Mouse (Mus musculus) heart, postnatal 10 days (tissue): Measurements from ENCODE around the gene Dmd. TPM values are rescaled to one million over a fixed set of nuclear protein-coding genes. Genes with fewer than 3 reads are reported as not detected.
A peak's percentile ranks its signal among the peaks of the same experiment; 100 is the strongest.

Experiments used
- DNase-seq, 2 experiments: peaks; one replicate each; pipeline ENCODE4 v3.0.0; 2021
- intact Hi-C: fragments of 180-260 bp; cut with DNase I; formaldehyde crosslinking; loops from one replicate; pipeline ENCODE4 v1.15.1; 2025
- total RNA-seq, 2 experiments: library from RNA; stranded (reverse); gene quantifications; 2 replicates each; pipeline ENCODE4 v1.2.3; 2021

Dmd gene
- total RNA-seq, 2 experiments from 2014 or later: 95.6 to 104 TPM

GRCm38 (mm10) chrX:85008304-85008703 is 2059.6 kb downstream of the Dmd start:
- DNase-seq: no peak
- intact Hi-C loops: loop anchor here (5.0 kb wide), 1 partner anchor 314 kb away; no protein-coding TSS in a partner anchor

GRCm38 (mm10) chrX:85041466-85042058 is 2092.9 kb downstream of the Dmd start:
- DNase-seq: no peak
- intact Hi-C loops: no loop called here

DNA sequence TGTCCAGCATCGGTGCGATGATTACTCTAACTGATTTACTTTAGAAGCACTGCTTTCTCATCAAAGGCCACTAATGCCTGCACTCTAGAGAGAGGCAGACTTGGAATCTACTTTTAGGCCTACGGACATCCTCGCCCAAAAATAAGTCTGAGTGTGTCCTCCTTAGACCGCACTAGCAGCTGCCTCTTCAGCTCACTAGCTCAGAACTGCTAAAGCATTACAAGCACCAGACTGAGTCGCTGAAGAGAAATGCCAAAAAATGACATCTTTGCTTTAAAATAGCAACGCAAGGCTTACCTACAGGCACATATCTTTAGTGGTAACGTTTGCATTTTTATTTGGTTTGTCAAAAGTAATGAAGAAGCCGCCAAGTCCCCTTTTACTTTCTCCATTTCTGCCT is 2098.0 kb downstream of the Dmd start:
- DNase-seq: no peak
- intact Hi-C loops: no loop called here

GRCm38 (mm10) chrX:85048141-85049110 is 2099.8 kb downstream of the Dmd start:
- DNase-seq: peak; percentile 63 to 65
- intact Hi-C loops: no loop called here

DNA sequence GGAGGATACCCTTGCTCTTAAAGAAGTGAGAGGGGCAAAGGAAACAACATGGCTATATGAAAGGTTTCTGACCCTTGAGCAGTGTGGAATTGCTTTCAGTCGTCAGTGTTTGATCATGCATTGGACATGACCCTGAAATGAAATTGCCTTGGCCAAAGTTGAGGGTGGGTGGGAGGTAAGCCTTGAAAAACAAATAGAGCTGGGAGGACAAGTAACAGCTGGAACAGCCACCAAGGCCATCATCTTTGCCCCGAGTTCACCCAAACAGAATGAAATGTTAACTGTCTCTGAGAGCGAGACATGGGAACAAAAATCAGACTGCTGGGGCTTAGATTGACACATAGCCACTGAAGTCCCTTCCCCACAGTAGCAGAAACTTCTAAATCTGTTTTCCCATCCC is 2100.9 kb downstream of the Dmd start:
- intact Hi-C loops: no loop called here
- peak in 1 of 2 experiments; percentile 4 for DNase-seq

DNA sequence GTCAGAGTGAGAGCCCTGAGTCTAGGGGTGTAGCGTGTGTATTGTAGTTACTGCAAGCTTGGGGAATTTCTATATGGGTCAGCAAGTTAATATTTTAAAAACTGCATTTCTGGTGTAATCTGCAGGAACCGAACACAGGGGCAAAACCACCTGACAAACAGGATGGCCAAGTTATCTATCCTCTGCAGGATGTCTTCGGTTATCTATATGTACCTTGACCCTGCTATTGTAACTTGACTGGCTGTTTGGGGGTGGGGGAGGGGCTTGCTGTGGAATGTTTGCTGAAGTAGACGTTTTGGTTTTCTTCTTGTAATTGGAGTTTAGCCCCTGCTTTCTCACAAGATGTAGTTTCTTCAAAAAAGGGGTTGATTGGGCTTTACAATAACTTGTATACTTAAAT is 2124.9 kb downstream of the Dmd start:
- DNase-seq: no peak
- intact Hi-C loops: no loop called here

DNA sequence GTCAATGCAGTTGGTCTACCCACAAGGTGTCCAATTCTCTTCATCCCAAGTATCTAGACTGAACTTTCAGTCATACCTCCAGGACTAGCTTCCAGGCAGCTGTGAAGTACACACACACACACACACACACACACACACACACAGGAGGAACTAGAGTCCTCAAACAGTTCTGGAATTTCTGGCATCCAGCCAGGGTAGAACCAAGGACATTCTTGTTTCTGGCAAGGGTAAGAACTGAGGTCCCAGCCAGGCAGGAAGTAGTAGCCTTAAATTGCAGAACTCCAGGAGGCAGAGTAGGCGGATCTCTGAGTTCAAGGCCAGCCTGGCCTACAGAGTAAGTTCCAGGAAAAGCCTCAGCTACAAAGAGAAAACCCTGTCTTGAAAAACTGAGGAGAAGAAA is 2128.2 kb downstream of the Dmd start:
- intact Hi-C loops: no loop called here

DNA sequence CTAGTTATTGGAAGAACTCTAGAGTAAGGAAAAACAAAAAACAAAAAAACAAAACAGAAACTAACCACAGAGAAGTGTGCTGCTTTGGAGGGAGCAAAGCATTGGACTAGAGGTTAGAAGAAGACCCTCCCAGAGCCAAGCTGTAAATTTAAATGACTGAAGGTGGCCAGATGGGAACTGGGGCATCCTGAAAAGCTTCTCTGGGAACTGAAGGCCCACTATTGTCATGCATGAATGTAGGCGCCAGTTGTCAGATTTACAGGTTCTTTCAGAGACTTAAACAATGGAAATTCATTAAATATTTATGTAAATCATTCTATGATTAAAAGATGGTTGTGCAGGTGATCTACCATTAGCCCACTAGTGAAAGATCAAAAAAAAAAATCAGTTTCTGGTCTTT is 2128.9 kb downstream of the Dmd start:
- no peak for DNase-seq
- intact Hi-C loops: no loop called here

More for the DNA sequence above, 2128.2 kb downstream of the Dmd start:
- peak; percentile 12 to 37 for DNase-seq

DNA sequence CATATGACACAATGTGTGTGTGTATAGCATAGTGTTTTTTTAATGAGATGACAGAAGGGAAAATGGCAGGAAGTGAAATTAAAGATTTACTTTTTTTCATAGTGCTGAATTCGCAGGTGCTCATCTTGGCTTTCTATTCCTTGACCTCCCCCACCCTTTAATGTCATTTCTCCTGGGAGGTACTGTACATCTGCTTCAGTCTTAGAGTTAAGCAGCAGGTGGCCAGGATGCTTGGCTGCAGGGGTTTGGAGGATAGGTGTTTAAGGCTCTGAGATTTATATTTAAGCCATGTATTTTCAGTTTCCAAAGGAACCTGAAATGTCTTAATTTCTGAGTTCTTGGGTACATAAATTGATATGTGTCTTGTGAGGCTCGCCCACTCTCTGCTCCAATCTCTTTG is 2130.5 kb downstream of the Dmd start:
- intact Hi-C loops: no loop called here
- DNase-seq: no peak

DNA sequence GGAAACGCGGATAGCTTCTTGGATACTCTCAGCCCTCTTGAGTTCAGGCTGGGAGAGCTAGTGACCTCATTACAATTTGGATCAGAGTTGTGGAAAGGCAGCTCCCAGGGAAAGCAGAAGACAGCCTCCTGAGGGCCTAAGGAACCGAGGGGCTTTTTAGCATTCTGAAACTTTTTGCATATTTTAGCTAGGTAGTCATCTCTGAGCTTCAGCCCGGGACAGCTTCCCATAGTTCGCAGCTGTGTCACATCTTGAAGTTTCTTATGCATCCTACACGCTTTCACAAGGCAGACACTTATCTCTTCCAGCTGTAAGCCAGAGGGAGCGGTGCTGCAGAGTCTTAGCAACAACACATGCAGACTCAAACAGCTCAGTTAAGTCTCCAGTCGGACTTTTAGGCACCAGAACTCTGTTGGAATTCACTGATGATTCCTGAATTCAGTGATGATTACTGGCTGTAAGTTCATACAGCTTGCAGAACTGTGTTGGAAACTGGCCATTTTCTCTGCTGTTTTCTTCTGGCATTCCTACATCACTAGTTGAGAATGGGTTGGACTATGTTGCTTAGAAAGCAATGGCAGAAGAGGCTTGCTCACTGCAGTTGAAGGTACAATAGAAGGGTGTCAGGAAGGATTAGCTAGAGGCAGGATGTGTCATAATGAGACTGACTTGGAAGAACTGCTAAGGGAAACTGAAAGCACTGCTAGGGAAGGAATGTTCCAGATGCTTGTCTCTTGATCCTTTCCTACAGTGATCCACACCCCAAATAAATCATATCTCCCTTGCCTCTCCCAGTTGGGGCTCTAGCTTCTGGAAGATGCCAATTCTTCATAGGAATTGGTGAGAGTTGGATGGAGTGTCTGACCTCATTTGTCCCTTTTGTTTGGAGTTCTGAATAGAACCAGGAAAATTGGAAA is 2135.8 kb downstream of the Dmd start:
- peak; percentile 48 to 56 for DNase-seq
- intact Hi-C loops: no loop called here

DNA sequence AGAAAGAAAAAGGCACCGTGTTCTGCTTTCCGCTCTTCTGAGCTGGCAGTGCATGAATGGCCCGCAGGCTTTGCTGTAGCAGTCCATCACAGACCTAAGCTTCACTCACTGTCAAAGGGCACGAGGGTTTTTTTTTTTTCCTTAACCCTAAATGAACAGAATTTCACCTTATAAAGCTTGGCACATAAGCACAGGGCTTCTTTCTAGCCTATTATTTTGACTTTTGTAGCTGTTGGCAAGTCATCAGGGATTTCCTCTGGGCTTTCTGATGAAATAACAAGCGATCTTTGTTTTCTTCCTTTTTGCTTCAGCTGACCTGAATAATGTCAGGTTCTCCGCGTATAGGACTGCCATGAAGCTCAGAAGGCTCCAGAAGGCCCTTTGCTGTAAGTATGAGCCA is 2140.8 kb downstream of the Dmd start:
- no peak for DNase-seq
- intact Hi-C loops: no loop called here

DNA sequence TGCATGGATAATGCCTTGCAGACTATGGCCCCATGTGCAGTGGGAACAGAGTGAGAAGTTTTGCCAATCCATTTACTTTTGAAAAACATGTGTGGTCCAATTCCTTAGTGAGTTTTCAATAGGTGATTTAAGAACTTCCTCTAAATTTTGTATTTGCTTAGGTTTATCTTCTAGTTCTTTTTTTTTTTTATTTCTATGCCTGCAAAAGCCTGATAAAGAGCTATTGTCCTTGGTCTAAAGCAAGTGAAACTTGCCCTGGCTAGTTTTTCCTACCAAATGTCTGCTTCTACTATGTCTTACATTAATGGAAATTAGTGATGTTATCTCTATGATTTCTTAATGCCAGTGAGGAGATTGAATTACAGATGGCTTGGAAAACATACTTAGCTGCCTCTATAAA is 2144.7 kb downstream of the Dmd start:
- intact Hi-C loops: no loop called here
- DNase-seq: no peak

GRCm38 (mm10) chrX:85098691-85099090 is 2150.0 kb downstream of the Dmd start:
- intact Hi-C loops: no loop called here
- no peak for DNase-seq

- intact Hi-C loops: no loop called here
- no peak for DNase-seq
These were observed 2163.7 kb downstream of the Dmd start for GRCm38 (mm10) chrX:85112418-85112817.

DNA sequence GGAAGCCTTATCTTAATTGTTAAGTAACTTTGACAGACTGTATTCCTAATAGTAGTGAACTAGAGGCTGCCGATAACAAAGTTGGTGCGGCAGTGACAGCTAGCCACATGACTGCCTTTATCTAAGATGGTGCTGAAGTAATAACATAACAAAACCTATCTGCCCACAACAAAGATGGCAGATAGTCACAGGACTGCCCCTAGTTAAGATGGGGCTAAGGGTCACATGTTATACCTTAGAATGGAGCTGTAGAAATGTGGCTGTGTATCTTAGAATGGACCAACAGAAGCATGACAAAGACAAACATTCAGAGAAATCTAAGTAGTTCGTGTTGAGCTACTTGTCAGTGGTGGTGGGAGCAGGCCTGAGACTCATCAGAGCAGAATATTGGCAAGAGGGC is 2184.0 kb downstream of the Dmd start:
- intact Hi-C loops: no loop called here
- DNase-seq: no peak

GRCm38 (mm10) chrX:85137293-85137692 is 2188.6 kb downstream of the Dmd start:
- no peak for DNase-seq
- intact Hi-C loops: no loop called here

- DNase-seq: no peak
- intact Hi-C loops: loop anchor here (10.0 kb wide), 1 partner anchor 144 kb away; no protein-coding TSS in a partner anchor
These were observed 2222.6 kb downstream of the Dmd start for GRCm38 (mm10) chrX:85171264-85171663.

GRCm38 (mm10) chrX:85187565-85187964 is 2238.9 kb downstream of the Dmd start:
- intact Hi-C loops: no loop called here
- peak; percentile 19 to 25 for DNase-seq

GRCm38 (mm10) chrX:85193856-85194255 is 2245.2 kb downstream of the Dmd start:
- DNase-seq: no peak
- intact Hi-C loops: no loop called here

DNA sequence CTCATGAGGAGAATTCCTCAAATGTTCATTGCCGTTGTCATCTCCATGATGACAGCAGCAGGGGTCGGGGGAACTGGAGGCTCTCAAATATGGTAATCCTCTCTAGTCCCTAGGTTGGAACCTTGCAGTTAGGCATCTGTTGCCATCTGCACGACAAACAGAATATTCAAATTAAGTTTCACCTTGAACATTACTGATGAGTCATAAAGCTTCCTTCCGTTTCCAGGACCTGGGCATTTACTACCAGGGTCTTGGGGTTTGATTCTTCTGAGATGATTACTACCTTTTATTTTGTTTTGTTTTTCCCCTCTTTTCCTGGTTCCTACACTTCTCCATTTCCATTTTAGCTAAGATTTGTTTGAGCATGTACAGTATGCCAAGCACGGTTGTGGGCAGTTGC is 2249.0 kb downstream of the Dmd start:
- intact Hi-C loops: no loop called here
- DNase-seq: no peak

- intact Hi-C loops: no loop called here
- no peak for DNase-seq
These were observed 2250.7 kb downstream of the Dmd start for GRCm38 (mm10) chrX:85199398-85199797.
